Mouse (Mus musculus) adrenal gland, postnatal 14 days (tissue): ENCODE results near the gene Erich3. TPM values are rescaled to one million over a fixed set of nuclear protein-coding genes. Genes with fewer than 3 reads are reported as not detected.

ENCODE experiments used
- DNase-seq: peaks from one replicate; pipeline ENCODE4 v3.0.0; 2021; ENCODE audit warnings: mixed read lengths
- total RNA-seq: library from RNA; stranded (reverse); gene quantifications from 2 replicates; pipeline ENCODE4 v1.2.3, GENCODE M21; 2021

Gene Erich3
- total RNA-seq, 1 experiment from 2014 or later: 0.37 TPM

DNA sequence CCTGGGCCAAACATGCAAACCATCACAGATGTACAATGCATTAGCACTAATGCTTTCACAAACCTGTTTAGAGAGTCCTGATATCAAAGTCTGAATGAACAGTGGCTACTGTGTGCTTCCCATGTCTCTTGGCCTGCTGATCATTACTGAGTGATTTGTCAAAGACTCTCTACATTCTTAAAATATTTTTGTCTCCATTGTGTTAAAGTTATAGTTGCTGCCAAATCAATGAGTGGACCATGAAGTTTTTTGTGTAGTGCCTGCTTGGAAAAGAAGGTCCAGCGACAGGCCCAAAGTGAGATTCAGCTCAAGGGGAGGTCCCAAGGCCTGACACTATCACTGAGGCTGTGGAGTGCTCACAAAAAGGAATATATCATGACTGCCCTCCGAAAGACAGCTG lies 108.0 kb downstream of the Erich3 start:
- DNase-seq: no peak

DNA sequence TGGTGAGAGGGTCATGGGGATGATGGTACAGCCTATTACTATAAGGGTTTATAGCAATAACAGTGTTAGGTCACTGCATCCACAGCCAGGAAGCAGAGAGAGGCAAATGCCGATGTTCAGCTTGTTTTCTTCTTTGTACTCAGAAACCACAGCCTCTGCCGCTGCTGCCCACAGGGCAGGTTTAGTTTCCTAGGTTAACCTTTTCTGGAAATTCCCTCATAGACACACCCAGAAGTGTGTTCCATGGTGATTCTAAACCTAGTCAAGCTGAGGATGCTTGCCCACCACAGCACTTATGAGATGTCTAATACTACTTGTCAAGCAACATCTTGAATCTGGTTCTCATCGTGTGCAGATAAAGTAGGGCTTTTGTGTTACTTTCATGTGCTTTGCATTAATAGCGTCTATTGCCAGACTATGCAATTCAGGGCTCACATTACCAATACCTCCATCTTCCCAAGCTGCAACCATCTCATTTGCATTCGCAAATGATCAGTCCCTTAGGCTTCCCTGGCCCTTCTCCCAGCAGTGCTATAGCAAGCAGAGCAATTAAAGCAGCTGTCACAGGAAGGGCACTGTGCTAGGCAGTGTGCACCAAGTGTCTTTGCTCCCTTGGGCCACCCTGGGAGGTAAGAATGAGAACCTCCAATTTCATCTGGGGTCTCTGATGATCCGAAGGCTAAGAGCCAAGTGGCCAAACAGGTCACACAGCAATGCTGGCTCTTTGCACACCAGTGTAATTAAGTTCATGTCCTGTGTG lies 115.4 kb downstream of the Erich3 start:
- DNase-seq: no peak

DNA sequence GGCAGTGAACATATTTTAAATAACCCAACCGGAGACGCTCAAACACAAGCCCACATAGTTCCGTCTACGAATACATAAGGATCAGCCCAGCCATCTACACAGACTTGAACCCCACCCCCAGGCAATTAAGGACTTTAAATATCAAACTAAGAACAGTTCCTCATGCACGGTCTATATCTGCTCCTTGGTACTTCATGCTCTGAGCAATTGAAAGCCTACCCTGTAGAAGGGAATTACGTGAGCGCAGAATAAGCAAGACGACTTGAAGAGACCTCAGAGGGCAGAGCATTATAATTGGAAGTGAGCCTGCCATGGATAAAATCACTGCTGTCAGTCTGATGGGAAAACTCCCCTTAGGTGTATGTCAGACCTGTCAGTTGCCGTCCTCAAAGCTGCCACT lies 122.7 kb downstream of the Erich3 start:
- no peak for DNase-seq

DNA sequence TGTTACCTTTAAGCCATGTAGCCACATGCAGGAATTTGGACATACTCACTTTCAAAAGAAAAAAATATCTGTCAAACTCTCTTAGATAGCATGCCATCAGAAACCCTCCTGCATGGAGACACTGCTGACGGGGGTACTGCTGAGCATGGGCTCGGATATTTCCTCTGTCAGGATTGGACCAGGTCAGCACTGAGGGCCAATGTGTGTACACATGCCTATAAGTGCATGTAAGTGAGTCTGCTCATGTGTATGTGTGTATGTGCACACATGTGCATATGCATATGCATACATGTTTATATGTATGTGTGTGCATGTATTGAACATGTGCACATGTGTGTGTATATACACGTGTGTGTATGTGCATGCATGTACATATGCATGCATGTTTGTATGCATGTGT lies 124.0 kb downstream of the Erich3 start:
- DNase-seq: no peak

DNA sequence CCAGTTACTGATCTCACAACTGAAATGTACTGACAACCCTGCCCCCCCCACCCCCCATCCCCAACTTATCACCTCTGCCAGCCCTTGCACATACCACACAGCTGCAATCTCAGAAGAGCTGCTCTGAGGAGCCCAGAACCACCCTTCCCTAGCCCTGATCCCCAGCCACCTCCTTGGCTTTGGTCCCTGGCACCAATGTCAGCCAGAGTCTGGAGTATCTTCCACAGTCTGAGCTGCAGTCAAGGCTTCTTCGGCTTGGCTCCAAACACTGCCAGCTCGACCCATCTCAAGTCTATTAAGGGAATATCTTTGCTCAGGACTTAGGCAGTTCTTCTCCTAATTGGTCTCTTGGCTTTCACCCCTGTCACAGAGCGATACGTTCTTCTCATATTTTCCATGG lies 129.9 kb downstream of the Erich3 start:
- DNase-seq: no peak

DNA sequence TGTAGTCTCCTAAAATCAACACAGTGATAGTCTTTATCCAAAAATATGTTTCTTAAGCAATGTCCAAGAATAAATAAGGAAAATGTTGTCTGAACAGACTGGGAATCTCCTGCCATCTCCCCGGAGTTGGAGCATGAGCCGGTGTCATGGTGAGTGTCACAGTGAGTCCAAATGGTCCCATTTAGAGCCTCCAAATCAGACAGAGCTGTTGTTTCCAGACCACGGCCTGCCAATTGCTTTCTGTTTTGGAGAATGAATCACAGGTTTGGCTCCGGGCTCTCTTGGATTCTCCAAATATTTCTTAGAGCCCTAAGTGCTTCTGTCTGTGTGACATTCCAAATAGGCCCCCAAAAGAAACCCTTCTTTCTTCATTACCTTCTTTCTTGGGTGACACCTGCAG lies 135.1 kb downstream of the Erich3 start:
- no peak for DNase-seq

DNA sequence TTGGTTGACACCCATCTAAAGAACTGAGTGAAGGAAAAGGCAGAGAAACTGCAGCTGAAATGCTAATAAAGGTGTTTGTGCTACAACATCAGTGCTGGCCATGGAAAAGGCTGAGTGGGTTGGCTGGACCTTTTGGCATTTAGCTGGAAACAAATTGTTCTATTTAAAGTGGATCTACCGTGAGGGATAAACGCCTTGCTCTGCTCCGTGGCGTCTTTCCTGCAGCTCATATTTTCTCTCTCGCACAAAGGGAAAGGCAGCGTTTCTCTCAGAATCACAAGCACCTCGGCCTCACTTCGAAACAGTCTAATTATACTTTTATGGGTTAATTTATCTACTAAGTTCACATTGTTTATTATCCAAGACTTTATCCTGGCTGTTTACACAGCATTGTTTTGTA lies 136.8 kb downstream of the Erich3 start:
- DNase-seq: no peak

DNA sequence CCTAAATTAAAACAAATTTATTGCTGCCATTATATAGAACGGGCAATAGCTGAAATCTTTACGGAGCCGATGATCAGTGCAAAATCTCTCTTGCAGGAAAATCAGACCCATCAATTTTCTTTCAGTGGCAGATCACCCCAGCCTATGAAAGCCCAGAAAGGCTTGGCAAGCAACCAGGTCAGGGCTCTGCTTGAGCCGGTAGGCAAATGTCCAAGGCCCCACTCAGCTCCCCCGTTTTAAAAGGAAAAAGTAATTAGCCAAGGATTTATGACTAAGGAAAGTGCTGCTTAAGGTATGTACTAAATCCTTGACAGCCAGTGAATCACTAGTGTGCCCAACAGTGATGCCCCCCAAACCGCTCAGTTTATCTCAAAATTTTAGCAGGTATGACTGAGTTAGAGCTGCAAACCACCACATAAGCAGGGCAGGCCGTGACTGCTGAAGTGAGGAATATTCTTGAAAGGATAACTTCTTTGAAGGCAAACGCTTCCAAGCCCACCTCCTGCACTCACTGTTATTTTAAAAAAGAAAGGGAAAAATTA lies 137.3 kb downstream of the Erich3 start:
- peak; percentile 30 for DNase-seq

DNA sequence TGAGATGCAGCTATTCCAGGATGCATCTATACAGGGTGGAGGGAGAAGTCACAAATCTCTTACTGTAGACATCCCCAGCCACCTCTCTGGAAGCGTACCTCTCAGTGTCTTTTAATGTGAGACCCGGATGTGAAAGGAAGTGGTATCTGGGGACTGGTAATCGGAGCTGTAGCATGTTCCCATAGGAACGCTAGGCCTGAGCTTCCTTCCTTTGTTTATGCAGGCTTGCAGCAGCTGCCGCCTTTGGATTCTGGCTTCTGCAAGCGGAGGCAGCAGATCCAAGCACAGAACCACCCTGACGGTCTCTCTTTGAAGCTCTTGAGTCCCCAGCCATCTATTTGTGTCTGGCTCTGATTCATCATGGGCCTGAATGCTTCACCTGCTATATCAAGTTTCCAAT lies 143.0 kb downstream of the Erich3 start:
- no peak for DNase-seq

DNA sequence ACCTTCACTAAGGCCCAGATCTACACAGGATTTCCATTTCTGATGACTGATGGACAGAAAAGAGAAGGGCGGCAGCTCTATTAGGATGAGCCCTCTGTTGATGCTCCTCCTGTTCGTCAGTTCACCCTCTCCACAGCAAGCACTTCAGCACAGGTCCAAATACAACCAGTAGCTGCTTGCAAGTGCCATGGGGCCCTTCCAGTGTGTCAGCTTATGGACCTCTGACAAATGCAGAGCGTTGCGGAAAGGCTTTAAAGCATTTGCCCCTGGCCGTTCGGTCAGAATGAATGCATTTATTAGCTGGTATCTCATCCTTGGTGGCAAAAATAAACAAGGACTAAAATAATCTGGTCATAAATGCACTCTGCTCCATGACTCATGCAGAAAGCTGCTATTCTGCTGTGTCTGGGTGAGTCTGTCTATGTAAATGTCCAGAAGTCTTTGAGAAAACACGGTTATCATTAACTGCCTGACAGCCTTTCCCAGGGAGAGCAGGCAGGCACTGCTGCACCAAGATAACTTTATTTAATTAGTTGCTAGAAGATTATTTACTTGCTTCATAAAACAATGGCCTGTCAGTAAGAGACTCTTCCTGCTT lies 146.7 kb downstream of the Erich3 start:
- DNase-seq: no peak

DNA sequence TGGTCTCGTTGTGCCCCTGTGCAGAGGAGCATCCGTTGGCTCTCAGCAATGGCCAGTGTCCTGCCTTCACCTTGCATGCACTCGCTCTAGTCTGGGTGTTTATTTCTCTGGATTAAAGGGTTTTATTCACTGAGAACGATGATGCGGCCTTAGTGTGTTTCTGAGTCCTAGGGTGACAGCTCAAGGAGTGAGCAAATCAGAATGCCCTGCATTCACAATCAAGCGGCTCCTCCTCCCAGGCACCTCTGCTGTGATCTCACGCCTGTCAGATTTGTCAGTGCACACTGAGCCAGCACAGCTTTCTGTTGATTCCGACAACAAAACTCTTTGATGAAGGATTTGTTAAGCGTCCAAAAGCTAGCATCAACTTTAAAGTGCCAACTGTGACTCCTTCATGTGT lies 147.6 kb downstream of the Erich3 start:
- no peak for DNase-seq

DNA sequence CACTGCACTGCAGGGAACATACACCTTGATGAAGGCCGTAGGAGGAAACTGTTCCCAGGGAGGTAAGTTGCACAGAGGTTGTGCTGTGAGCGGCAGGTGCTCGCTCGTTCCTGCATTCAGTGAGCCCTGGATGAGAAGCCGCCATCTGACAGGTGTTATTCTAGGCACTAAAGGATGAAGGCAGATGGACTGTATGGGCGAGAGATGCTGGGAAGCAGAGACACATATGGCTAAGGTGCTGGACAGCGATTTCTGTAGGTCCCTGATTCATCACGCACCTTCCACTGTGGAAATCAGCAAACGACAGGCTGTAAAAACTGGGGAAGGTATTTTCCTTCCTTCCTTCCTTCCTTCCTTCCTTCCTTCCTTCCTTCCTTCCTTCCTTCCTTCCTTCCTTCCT lies 148.2 kb downstream of the Erich3 start:
- no peak for DNase-seq

DNA sequence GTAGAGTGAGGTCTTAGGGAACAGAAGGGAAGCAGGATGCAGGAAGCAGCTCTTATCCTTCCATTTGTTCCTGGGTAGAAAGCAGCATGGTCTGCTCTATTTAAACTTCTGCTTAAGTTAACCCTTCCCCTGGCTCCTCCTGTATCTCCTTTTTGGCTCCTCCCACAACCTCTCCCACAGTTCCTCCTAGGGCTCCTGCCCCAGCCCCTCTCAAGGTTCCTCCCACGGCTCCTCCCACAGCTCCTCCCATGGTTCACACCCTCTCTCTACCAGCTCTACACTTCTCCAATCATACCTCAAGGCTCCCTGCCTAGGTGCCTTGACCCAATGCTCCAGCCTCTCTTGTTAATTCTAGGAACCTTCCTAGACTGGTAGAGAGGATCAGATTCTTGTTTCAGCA lies 149.2 kb downstream of the Erich3 start:
- DNase-seq: no peak

DNA sequence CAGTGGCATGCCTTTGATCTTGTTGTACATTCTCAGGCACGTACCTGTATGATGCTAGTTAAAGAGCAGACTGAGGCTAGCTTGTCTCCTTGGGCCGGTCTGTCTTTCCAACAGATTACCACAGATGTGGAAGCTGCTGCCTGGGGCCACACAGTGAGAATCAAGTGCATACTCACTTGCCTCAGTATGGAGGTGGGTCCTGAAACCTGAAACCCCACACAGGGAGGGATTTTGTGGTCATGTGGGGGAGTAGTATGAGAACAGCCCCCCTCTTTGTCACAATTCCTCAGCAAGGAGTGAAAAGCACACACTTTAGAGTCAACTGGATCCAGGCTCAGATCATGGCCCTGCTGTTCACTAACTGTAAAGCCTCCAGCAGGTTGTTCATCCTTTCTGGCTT lies 151.9 kb downstream of the Erich3 start:
- no peak for DNase-seq

DNA sequence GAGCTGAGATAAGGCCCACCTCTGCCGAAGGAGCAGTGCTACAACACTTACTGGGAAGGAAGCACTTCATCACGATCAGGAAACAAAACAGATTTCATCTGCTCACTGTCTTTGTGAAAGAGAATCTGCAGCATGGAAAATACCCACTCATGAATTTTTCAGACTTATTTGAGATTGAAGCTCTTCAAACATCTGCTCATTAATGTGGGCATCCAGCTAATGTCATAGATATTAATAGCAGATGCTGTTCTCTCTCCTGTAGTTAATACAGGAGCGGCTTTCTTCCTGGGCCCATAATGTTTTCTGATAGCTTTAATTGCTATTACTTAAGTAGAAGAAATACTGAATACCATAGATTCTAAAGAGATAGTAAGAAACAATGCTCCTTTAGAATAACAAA lies 152.6 kb downstream of the Erich3 start:
- DNase-seq: no peak

DNA sequence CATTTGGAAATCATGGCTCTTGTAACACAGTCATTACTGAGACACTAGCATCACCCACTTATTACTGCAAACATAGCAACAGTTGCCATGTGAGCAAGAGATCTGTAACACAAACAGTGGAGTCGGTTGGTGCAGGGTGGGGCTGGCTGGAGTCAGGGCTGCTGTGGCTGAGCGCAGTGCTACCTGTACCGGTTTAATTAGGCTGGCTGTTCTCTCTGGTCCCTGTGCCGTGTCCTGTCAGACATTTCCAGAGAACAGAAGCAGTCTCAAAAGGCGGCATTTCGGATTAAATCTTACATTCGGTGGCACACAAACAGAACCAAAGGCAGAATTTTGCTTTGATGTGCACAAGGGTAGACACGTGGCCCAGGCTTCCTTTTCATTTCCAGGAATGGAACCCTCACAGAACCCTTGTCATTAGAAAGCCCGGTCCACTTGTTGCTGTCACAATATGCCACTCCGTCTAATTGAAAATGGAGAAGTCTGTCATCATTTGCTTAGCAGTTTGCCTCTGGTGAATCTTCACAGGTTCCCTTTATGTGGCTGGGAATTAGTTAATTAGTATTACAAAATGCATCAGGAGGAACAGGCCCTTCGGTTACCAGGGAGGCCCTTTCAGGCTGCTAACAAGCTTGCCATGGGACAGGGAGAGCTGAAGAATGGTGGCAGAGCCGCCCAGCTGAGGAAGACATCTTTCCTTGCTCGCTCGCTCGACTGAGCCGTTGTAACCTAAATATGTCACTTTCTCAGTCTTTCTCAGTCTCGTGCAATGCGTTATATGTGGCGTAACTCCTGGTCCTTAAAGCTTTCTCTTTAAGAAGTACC lies 153.4 kb downstream of the Erich3 start:
- peak; percentile 17 for DNase-seq

Other genes starting within 250 kb of the Erich3 start
- gene Cryz, start 67.1 kb upstream of the Erich3 start, total RNA-seq: 22.0 and 29.3 TPM in 2 replicates
- gene Tyw3, start 66.8 kb upstream of the Erich3 start, total RNA-seq: 7.2 and 9.1 TPM in 2 replicates